Mouse (Mus musculus): Measurements from ENCODE around the gene Zswim1. TPM values are rescaled to one million over a fixed set of nuclear protein-coding genes. Genes with fewer than 3 reads are reported as not detected.

Gene Zswim1
- 18.1 TPM for polyA plus RNA-seq (2015; fragmentation: Illumina TruSeq; extraction: RNeasy Lipid Tissue Mini Kit (QIAGEN cat#74804); ENCODE audit: low read depth, low replicate concordance)

GRCm38 (mm10) chr2:164822636-164823165 is at the start of gene Zswim1:
Gene Zswim1, plus strand, starts transcription at chr2:164822686.

DNA sequence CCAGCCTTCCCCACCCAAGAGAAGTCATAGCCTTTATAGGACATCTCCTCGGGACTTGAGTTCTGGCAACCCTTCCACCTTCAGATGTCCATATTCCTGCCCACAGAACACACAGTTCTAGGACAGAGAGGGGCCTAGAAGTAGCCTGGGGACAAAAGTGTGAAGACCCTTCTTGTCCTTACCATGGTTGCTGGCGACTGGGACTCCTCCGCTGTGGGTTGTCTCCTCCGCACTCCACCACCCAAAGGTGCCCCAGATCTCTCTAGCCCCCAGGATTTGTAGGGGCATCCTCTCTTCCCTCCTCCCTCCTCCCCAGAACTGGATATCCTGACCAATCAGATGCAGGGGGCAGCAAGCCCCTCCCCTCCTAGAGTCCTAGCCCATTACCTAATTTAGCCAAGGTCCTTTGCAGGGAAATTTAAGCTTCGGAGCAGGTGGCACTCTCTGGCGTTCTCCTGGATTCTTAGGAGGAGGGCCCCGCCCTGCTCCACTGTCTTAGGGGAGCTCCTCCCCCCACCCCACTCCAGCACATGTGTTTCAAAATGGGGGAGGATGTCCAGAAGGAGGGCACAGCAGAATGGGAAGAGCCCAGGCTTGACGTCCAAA is 42.9 kb upstream of the Zswim1 start, which contains the start of gene Tnnc2:
Tnnc2 (minus strand) TSS at position 487 of the 606 bp plus-strand sequence.

DNA sequence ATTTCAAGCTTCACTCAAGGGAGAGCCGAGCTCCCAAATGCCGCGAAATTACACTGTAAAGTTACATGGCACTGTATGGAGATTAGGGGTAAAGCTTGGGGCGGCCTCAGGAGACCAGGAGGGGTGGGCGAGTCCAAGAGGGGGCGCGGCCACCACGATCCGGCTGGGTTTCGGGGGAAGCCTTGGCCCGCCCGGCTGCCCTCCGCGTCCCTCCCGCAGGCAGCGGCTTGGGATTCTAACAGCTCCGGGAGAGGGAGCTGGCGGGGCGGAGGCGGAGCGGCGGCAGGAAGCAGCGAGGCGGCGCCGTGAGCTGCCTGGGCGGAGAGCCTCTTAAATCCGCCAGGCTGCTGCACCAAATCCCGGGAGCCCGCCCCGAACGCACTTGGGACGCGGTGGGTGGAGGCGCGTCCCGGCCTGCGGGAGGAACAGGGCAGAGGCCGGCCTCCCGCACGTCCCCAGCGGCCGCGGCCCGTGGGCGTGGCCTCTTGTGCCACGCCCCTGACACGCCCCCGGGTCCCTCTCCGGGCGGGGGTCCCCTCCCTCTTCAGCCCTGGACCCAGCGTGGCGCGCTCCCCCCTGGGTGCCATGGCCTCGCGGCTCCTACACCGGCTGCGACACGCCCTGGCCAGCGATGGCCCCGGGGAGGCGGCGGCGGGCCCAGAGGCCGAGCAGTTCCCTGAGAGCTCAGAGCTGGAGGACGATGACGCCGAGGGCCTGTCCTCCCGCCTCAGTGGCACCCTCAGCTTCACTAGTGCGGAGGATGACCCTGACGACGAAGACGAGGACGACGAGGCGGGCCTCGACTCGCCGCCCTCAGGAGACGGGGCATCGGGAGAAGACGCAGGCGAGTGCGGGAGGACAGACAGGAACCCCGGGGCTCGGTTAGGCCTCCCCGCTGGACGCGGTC is 36.8 kb upstream of the Zswim1 start, which contains the start of gene Snx21:
Snx21 (plus strand) TSS at position 343 of the 907 bp plus-strand sequence.

GRCm38 (mm10) chr2:164804533-164805331 is 17.8 kb upstream of the Zswim1 start, which contains the start of the genes Acot8 and Zswim3:
Gene Acot8, minus strand, starts transcription at chr2:164804882.
Gene Zswim3, plus strand, starts transcription at chr2:164805098.

GRCm38 (mm10) chr2:164828437-164828836 is 6.0 kb downstream of the Zswim1 start, which contains the start of gene Spata25:
Gene Spata25, minus strand, starts transcription at chr2:164828537.

DNA sequence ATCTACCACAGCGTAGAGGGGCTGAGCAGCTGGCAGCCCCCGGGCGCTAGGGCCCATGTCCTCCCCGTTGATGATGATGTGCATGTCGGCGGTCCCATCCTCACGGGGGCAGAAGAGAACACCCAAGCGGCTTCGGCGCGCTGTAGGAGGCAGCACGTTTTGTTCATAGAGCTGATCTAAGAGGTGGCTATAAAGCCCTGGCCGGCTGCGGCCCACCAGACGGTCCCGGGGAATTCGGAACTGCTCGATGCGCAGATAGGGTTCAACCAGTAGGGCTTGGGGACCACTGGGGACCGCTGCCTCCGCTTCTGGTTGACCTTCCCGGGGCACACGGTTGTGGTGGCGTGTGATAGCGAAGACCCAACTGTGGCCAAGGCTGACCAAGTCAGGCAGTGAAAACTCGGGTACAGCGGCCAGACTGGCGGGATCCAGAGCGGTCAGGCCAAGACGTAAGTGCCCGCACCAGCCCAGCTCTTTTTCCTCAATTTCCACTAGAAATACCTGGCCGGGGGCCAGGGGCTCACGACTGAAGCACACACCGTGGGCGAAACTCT is 10.3 kb downstream of the Zswim1 start, which contains the start of gene Ctsa:
Ctsa (plus strand) TSS at position 126 of the 554 bp plus-strand sequence.

DNA sequence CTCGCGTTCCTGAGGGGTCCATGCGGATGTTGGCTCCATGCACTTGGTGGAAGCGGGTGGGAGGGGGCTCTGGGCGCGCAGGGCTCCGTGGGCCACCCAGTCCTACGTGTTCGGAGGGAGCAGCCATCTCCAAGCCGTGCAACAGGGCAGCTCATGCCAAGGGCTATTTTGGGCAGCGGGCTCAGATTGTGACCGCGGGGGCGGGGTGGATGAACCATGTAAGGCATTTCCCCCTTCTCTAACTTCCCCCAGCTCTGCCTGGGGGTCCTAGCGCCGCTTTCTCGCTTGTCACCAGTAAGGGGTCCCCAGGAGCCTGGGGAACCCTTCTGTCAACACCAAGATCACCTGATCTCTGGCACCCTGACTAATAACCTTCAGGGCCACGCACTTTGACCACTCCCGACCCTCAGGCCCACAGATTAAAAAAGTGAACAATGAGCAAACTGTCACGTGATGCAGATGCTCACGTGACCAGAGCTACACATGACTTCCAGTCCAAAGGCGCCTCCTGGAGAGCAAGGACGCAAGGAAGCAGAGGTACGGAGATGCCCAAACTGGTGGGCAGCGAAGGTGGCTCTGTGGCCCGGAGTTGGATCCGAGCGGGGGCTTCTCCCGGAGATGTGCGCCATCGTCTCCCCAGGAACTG is 11.0 kb downstream of the Zswim1 start, which contains the start of gene Neurl2:
Neurl2 (minus strand) TSS at position 143 of the 646 bp plus-strand sequence.

GRCm38 (mm10) chr2:164857101-164857821 is 34.8 kb downstream of the Zswim1 start, which contains the start of gene Pltp:
Gene Pltp, minus strand, starts transcription at chr2:164857711.

Other genes with a start within 250 kb of the Zswim1 start
- gene Spint3, start 249.2 kb upstream of the Zswim1 start, polyA plus RNA-seq (2015; fragmentation: Illumina TruSeq; extraction: RNeasy Lipid Tissue Mini Kit (QIAGEN cat#74804); ENCODE audit: low read depth, low replicate concordance) = not detected
- not detected for gene Wfdc6a, start 237.2 kb upstream of the Zswim1 start, polyA plus RNA-seq (2015; fragmentation: Illumina TruSeq; extraction: RNeasy Lipid Tissue Mini Kit (QIAGEN cat#74804); ENCODE audit: low read depth, low replicate concordance)
- not detected for gene Eppin, start 229.1 kb upstream of the Zswim1 start, polyA plus RNA-seq (2015; fragmentation: Illumina TruSeq; extraction: RNeasy Lipid Tissue Mini Kit (QIAGEN cat#74804); ENCODE audit: low read depth, low replicate concordance)
- not detected for gene Wfdc6b, start 209.2 kb upstream of the Zswim1 start, polyA plus RNA-seq (2015; fragmentation: Illumina TruSeq; extraction: RNeasy Lipid Tissue Mini Kit (QIAGEN cat#74804); ENCODE audit: low read depth, low replicate concordance)
- gene Wfdc8, start 209.1 kb upstream of the Zswim1 start, polyA plus RNA-seq (2015; fragmentation: Illumina TruSeq; extraction: RNeasy Lipid Tissue Mini Kit (QIAGEN cat#74804); ENCODE audit: low read depth, low replicate concordance) = not detected
- gene Wfdc16, start 183.9 kb upstream of the Zswim1 start, polyA plus RNA-seq (2015; fragmentation: Illumina TruSeq; extraction: RNeasy Lipid Tissue Mini Kit (QIAGEN cat#74804); ENCODE audit: low read depth, low replicate concordance) = not detected
- not detected for gene Wfdc10, start 166.6 kb upstream of the Zswim1 start, polyA plus RNA-seq (2015; fragmentation: Illumina TruSeq; extraction: RNeasy Lipid Tissue Mini Kit (QIAGEN cat#74804); ENCODE audit: low read depth, low replicate concordance)
- gene Wfdc9, start 166.1 kb upstream of the Zswim1 start, polyA plus RNA-seq (2015; fragmentation: Illumina TruSeq; extraction: RNeasy Lipid Tissue Mini Kit (QIAGEN cat#74804); ENCODE audit: low read depth, low replicate concordance) = not detected
- gene Wfdc11, start 148.6 kb upstream of the Zswim1 start, polyA plus RNA-seq (2015; fragmentation: Illumina TruSeq; extraction: RNeasy Lipid Tissue Mini Kit (QIAGEN cat#74804); ENCODE audit: low read depth, low replicate concordance) = not detected
- gene Wfdc13, start 137.6 kb upstream of the Zswim1 start, polyA plus RNA-seq (2015; fragmentation: Illumina TruSeq; extraction: RNeasy Lipid Tissue Mini Kit (QIAGEN cat#74804); ENCODE audit: low read depth, low replicate concordance) = not detected
- gene Spint4, start 124.2 kb upstream of the Zswim1 start, polyA plus RNA-seq (2015; fragmentation: Illumina TruSeq; extraction: RNeasy Lipid Tissue Mini Kit (QIAGEN cat#74804); ENCODE audit: low read depth, low replicate concordance) = not detected
- not detected for gene Spint5, start 107.4 kb upstream of the Zswim1 start, polyA plus RNA-seq (2015; fragmentation: Illumina TruSeq; extraction: RNeasy Lipid Tissue Mini Kit (QIAGEN cat#74804); ENCODE audit: low read depth, low replicate concordance)
- gene Wfdc3, start 76.8 kb upstream of the Zswim1 start, polyA plus RNA-seq (2015; fragmentation: Illumina TruSeq; extraction: RNeasy Lipid Tissue Mini Kit (QIAGEN cat#74804); ENCODE audit: low read depth, low replicate concordance) = 3.3 TPM
- gene Dnttip1, start 76.7 kb upstream of the Zswim1 start, polyA plus RNA-seq (2015; fragmentation: Illumina TruSeq; extraction: RNeasy Lipid Tissue Mini Kit (QIAGEN cat#74804); ENCODE audit: low read depth, low replicate concordance) = 27.1 TPM
- 1.4 TPM for gene Ube2c, start 52.8 kb upstream of the Zswim1 start, polyA plus RNA-seq (2015; fragmentation: Illumina TruSeq; extraction: RNeasy Lipid Tissue Mini Kit (QIAGEN cat#74804); ENCODE audit: low read depth, low replicate concordance)
- gene Tnnc2, start 42.7 kb upstream of the Zswim1 start, polyA plus RNA-seq (2015; fragmentation: Illumina TruSeq; extraction: RNeasy Lipid Tissue Mini Kit (QIAGEN cat#74804); ENCODE audit: low read depth, low replicate concordance) = 2.1 TPM
- 39.8 TPM for gene Snx21, start 36.9 kb upstream of the Zswim1 start, polyA plus RNA-seq (2015; fragmentation: Illumina TruSeq; extraction: RNeasy Lipid Tissue Mini Kit (QIAGEN cat#74804); ENCODE audit: low read depth, low replicate concordance)
- 20.2 TPM for gene Acot8, start 17.8 kb upstream of the Zswim1 start, polyA plus RNA-seq (2015; fragmentation: Illumina TruSeq; extraction: RNeasy Lipid Tissue Mini Kit (QIAGEN cat#74804); ENCODE audit: low read depth, low replicate concordance)
- gene Zswim3, start 17.6 kb upstream of the Zswim1 start, polyA plus RNA-seq (2015; fragmentation: Illumina TruSeq; extraction: RNeasy Lipid Tissue Mini Kit (QIAGEN cat#74804); ENCODE audit: low read depth, low replicate concordance) = 6.9 TPM
- gene Spata25, start 5.9 kb downstream of the Zswim1 start, polyA plus RNA-seq (2015; fragmentation: Illumina TruSeq; extraction: RNeasy Lipid Tissue Mini Kit (QIAGEN cat#74804); ENCODE audit: low read depth, low replicate concordance) = not detected
- gene Ctsa, start 10.2 kb downstream of the Zswim1 start, polyA plus RNA-seq (2015; fragmentation: Illumina TruSeq; extraction: RNeasy Lipid Tissue Mini Kit (QIAGEN cat#74804); ENCODE audit: low read depth, low replicate concordance) = 111 TPM
- gene Neurl2, start 10.8 kb downstream of the Zswim1 start, polyA plus RNA-seq (2015; fragmentation: Illumina TruSeq; extraction: RNeasy Lipid Tissue Mini Kit (QIAGEN cat#74804); ENCODE audit: low read depth, low replicate concordance) = 2.1 TPM
- gene Pltp, start 35.0 kb downstream of the Zswim1 start, polyA plus RNA-seq (2015; fragmentation: Illumina TruSeq; extraction: RNeasy Lipid Tissue Mini Kit (QIAGEN cat#74804); ENCODE audit: low read depth, low replicate concordance) = 91.8 TPM
- 38.3 TPM for gene Pcif1, start 56.6 kb downstream of the Zswim1 start, polyA plus RNA-seq (2015; fragmentation: Illumina TruSeq; extraction: RNeasy Lipid Tissue Mini Kit (QIAGEN cat#74804); ENCODE audit: low read depth, low replicate concordance)
- 15.6 TPM for gene Zfp335, start 89.1 kb downstream of the Zswim1 start, polyA plus RNA-seq (2015; fragmentation: Illumina TruSeq; extraction: RNeasy Lipid Tissue Mini Kit (QIAGEN cat#74804); ENCODE audit: low read depth, low replicate concordance)
- gene Mmp9, start 118.1 kb downstream of the Zswim1 start, polyA plus RNA-seq (2015; fragmentation: Illumina TruSeq; extraction: RNeasy Lipid Tissue Mini Kit (QIAGEN cat#74804); ENCODE audit: low read depth, low replicate concordance) = 1.7 TPM
- gene Slc12a5, start 138.1 kb downstream of the Zswim1 start, polyA plus RNA-seq (2015; fragmentation: Illumina TruSeq; extraction: RNeasy Lipid Tissue Mini Kit (QIAGEN cat#74804); ENCODE audit: low read depth, low replicate concordance) = 298 TPM
- 40.9 TPM for gene Ncoa5, start 212.2 kb downstream of the Zswim1 start, polyA plus RNA-seq (2015; fragmentation: Illumina TruSeq; extraction: RNeasy Lipid Tissue Mini Kit (QIAGEN cat#74804); ENCODE audit: low read depth, low replicate concordance)
- gene Cd40, start 232.9 kb downstream of the Zswim1 start, polyA plus RNA-seq (2015; fragmentation: Illumina TruSeq; extraction: RNeasy Lipid Tissue Mini Kit (QIAGEN cat#74804); ENCODE audit: low read depth, low replicate concordance) = 2.1 TPM